Mouse (Mus musculus) forebrain, embryonic 14.5 days (tissue): ENCODE measurements around the gene Slc16a8. TPM values are rescaled to one million over a fixed set of nuclear protein-coding genes. Genes with fewer than 3 reads are reported as not detected.
A peak's percentile ranks its signal among the peaks of the same experiment; 100 is the strongest.

Experiments
- ATAC-seq: fragments of 200-750 bp; cut with Nextera tagmentation; 2 replicates; pipeline ENCODE4 v1.8.0; 2017; ENCODE audit warnings: mild to moderate bottlenecking, moderate library complexity
- DNase-seq: peaks from one replicate; pipeline ENCODE4 v3.0.0-alpha.2; 2015; ENCODE audit warnings: low spot score
- H3K27ac ChIP-seq: fragments of 300-500 bp; sonication (generic); 2 replicates; pipeline ENCODE4 v1.5.1; 2014; ENCODE audit warnings: low read depth, mild to moderate bottlenecking, control low read depth, low read length, moderate library complexity
- H3K27me3 ChIP-seq: fragments of 300-500 bp; sonication (generic); replicated peaks from 2 replicates; pipeline ENCODE4 v1.6.1; 2014; ENCODE audit warnings: low read length, control low read depth, mixed read lengths; ENCODE audit not compliant: control insufficient read depth, insufficient read depth
- H3K36me3 ChIP-seq: fragments of 300-500 bp; sonication (generic); 2 replicates; pipeline ENCODE4 v1.6.1; 2014; ENCODE audit warnings: low read length, control low read depth; ENCODE audit not compliant: control insufficient read depth, insufficient read depth
- H3K4me1 ChIP-seq: fragments of 300-500 bp; sonication (generic); 2 replicates; pipeline ENCODE4 v1.6.1; 2014; ENCODE audit warnings: antibody characterized with exemption, low read length, control low read depth; ENCODE audit not compliant: control insufficient read depth, insufficient read depth
- H3K4me2 ChIP-seq: fragments of 300-500 bp; sonication (generic); 2 replicates; pipeline ENCODE4 v1.6.1; 2014; ENCODE audit warnings: mild to moderate bottlenecking, control low read depth, low read length
- H3K4me3 ChIP-seq: fragments of 300-500 bp; sonication (generic); 2 replicates; pipeline ENCODE4 v1.5.1; 2014; ENCODE audit warnings: low read depth, low read length, control low read depth
- H3K9ac ChIP-seq: fragments of 300-500 bp; sonication (generic); 2 replicates; pipeline ENCODE4 v1.6.1; 2014; ENCODE audit warnings: mild to moderate bottlenecking, low read length, control low read depth, moderate library complexity
- H3K9me3 ChIP-seq: fragments of 300-500 bp; sonication (generic); replicated peaks from 2 replicates; pipeline ENCODE4 v1.6.1; 2016; ENCODE audit warnings: low read length, control low read depth, mixed read lengths; ENCODE audit not compliant: control insufficient read depth
- WGBS: fragments of 180-500 bp; shearing (Covaris S2); extraction: QIAGEN DNeasy Blood & Tissue Kit; methylation state at CpG from one replicate; pipeline ENCODE4 v1.1.7; 2014; 5-methylcytosine and 5-hydroxymethylcytosine counted together
- polyA plus RNA-seq: library from polyadenylated mRNA; unstranded; fragments of >200 nt; fragmentation: Nextera tagmentation; extraction: Ambion mirVana; gene quantifications from 2 replicates; pipeline ENCODE4 v1.2.1, GENCODE M21; 2014

Slc16a8 gene
- polyA plus RNA-seq, 1 experiment from 2014 or later, result 0.60 TPM

DNA sequence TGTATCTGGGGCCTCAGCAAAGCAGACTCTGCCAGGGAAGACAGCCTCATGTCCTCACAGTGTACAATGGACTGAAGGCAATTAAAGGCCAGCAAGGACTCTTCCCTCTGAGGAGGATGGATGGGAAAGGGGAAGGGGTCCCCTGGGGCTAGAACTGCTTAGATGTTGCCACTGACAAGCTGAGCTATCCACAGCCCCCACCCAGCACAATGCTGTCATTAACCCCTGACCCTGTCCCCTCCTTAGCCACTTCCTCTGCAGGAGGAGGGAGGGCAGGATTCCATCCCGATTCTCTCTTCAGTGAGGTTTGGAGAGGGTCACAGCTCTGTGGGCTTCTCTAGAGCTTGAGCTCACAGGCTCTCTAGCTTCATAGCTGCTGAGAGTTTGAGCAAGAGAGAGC lies 35.0 kb downstream of the Slc16a8 start:
- H3K4me3 ChIP-seq, result no peak overlapping the region
- H3K4me2 ChIP-seq, result no peak overlapping the region
- H3K27me3 ChIP-seq, result no peaks in the 10 kb centered on the region
- 0% methylated on average over 1 of the region's 1 CpGs for WGBS
- H3K36me3 ChIP-seq, result no peaks in the 10 kb centered on the region
- H3K9me3 ChIP-seq, result no peaks in the 10 kb centered on the region
- DNase-seq, result no peak
- H3K27ac ChIP-seq, result no peak overlapping the region
- no peaks in the 10 kb centered on the region for H3K4me1 ChIP-seq
- ATAC-seq, result no peak
- 0 out of 2 replicates have a peak overlapping the region, but pooled peaks have one; percentile 17 for H3K9ac ChIP-seq

DNA sequence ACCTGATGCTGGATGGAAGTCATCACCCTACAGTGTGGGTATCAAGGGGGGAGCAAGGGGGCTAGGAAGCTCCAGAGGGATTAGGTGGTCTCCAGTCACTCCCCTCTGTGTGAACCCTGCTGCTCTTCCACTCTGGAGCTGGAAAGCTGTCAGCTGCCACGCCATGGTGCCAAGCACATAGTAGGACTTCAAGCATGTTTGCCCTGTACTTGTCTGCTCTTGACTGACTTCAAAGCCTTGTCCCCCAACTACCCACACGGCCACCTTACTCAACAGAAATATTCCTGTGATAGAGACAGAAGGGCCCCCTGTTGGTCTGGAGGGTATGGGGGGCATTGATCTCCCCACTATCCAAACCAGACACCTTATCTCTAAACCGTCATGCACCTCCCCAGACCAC lies 38.4 kb downstream of the Slc16a8 start:
- no peaks in the 10 kb centered on the region for H3K9me3 ChIP-seq
- ATAC-seq (no peak), DNase-seq (no peak)
- no peaks in the 10 kb centered on the region for H3K4me1 ChIP-seq
- no peak overlapping the region for H3K4me3 ChIP-seq
- no peak overlapping the region for H3K9ac ChIP-seq
- no peak overlapping the region for H3K27ac ChIP-seq
- no peak overlapping the region for H3K4me2 ChIP-seq
- H3K27me3 ChIP-seq, result no peaks in the 10 kb centered on the region
- no peaks in the 10 kb centered on the region for H3K36me3 ChIP-seq
- WGBS, result 79% methylated on average over 3 of the region's 3 CpGs

DNA sequence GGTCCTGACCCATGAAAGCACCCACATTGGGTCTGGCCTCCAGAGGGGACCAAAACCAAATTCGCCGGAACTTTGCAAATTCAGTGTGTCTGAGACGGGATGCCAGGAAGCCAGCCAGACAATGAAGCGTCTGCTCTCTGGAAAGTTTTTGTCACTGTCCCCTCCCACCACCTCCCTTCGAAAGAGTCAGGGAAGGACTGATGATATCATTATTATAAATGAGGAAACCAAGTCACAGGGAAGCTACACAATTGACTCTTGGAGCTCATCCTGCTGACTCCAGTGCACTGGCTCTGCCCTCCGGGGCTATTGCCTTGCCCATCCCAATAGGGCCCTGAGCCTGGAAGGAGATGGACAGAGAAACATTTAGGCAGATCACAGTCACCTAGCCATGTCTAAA lies 41.0 kb downstream of the Slc16a8 start:
- Histone ChIP-seq H3K9me3 (no peaks in the 10 kb centered on the region), H3K27ac (no peak overlapping the region), H3K4me3 (no peak overlapping the region), H3K27me3 (no peaks in the 10 kb centered on the region), H3K9ac (no peak overlapping the region), H3K4me1 (no peaks in the 10 kb centered on the region), H3K4me2 (no peak overlapping the region), H3K36me3 (no peaks in the 10 kb centered on the region)
- no peak for DNase-seq
- no peak for ATAC-seq
- WGBS, result 87% methylated on average over 6 of the region's 6 CpGs

DNA sequence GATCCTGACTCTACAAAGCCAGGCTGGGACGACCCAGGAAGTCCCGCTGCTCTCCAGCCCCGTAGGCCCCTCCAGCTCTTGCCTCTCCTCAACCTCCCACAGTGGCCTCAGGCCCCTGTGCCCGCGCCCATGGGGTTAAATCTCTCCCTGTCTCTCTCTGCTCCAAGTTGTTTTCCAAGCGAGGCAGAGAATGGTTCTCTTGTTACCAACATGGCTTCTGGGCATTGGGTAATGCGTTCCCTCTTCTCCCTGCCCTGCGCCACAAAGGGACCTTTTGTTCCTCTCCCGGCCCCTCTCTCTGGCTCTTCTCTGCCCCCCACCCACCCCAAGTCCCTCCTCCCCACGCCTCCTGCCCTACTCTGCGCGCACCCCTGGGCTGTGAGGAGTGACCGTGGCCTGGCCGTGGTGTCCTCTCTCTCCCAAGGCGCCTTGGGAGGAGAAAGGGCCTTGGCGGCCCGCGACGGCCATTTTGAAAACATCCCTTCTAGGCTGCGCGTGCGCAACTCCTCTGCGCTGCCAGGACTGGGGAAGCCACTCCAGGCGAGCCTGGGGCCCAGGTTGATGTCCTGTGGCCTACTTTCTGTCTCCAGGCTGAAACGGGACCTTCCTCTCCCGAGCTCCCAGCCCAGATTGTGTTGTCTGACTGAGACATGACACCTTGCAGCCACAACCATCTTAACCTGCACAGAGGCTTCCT lies 41.7 kb downstream of the Slc16a8 start:
- 81% methylated on average over 26 of the region's 26 CpGs for WGBS
- no peaks in the 10 kb centered on the region for H3K27me3 ChIP-seq
- H3K4me1 ChIP-seq, result no peaks in the 10 kb centered on the region
- no peak for ATAC-seq
- no peak overlapping the region for H3K4me3 ChIP-seq
- no peaks in the 10 kb centered on the region for H3K9me3 ChIP-seq
- no peak overlapping the region for H3K9ac ChIP-seq
- DNase-seq, result no peak
- no peak overlapping the region for H3K27ac ChIP-seq
- H3K4me2 ChIP-seq, result no peak overlapping the region
- H3K36me3 ChIP-seq, result no peaks in the 10 kb centered on the region

DNA sequence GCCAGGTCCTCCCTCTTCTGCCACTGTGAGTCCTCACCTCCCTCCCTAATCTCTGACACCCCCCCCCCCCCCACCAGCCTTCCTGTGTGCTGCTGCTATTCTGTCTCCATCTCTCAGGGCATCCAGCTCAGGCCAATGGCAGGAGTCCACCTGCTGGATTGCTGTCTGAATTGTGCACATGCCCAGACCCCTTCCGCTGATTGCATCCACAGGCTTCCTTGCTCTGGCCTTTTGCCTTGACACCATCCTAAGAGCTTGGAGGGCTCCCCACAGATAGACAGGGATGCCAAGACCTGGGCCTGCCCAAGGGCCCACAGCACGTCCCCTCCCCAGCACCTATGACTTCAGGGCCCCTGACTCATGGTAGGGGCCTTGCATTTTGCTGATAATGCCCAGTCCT lies 44.2 kb downstream of the Slc16a8 start:
- H3K27me3 ChIP-seq, result no peaks in the 10 kb centered on the region
- no peak overlapping the region for H3K27ac ChIP-seq
- 75% methylated on average over 2 of the region's 2 CpGs for WGBS

DNA sequence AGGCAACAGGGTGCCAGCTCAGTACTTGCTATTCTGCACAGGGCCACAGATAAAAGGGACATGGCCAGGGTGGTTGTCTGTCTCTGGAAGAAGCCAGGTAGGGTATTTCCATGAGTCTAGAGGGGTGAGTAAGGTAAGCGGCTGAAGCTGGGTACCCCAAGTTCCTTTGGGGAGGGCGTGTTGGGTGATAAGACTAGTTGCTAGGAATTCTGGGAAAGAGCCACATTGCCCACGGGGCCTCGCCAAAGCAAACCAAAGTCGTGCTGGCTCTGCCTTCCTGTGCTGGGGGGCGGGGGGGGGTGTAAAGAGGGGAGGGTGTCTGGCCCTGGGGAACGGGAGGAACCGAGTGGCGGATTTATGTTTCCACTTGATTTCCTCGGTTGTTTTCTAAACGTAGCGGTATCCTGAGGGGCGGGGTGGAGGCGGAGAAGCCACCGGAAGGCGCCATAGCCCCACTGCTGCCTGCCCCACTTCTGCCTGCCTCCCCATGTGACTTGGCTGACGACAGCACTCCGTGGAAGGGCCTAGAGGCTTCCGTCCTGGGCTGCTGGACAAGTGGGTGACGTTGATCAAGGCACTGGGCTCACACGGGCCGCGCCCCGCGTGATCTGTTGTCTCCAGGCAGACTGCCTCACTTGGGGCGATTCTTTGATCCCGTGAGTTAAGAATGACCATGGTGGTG lies 45.7 kb downstream of the Slc16a8 start:
- Histone ChIP-seq H3K9ac (no peak overlapping the region), H3K36me3 (no peaks in the 10 kb centered on the region), H3K4me3 (no peak overlapping the region), H3K9me3 (no peaks in the 10 kb centered on the region), H3K27me3 (no peaks in the 10 kb centered on the region), H3K4me1 (no peaks in the 10 kb centered on the region), H3K4me2 (no peak overlapping the region), H3K27ac (no peak overlapping the region)
- no peak for DNase-seq
- ATAC-seq, result no peak
- WGBS, result 80% methylated on average over 26 of the region's 27 CpGs

More for the DNA sequence above, 44.2 kb downstream of the Slc16a8 start:
- Histone ChIP-seq H3K9ac (no peak overlapping the region), H3K4me3 (no peak overlapping the region), H3K9me3 (no peaks in the 10 kb centered on the region), H3K4me1 (no peaks in the 10 kb centered on the region), H3K4me2 (no peak overlapping the region), H3K36me3 (no peaks in the 10 kb centered on the region)
- ATAC-seq (no peak), DNase-seq (no peak)

DNA sequence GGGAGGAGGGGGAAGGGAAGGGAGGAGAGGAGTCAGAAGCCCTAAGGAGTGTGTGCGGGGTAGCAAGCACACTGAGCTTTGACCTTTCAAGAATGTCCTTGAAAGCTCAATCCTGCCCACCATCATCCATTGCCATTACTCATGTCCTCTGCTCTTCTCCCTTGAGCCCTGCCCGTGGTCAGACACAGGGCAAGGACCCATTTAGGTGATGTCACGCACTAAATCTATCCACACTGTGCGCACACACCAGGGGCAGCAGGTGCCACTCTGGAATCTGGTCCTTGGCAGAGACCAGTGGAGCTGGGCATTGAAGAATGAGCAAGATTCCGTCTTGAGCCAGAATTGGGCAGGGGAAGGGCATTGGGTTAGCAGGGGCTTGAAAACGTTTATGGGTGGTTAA lies 46.4 kb downstream of the Slc16a8 start:
- DNase-seq, result no peak
- no peak overlapping the region for H3K9ac ChIP-seq
- no peaks in the 10 kb centered on the region for H3K27me3 ChIP-seq
- 81% methylated on average over 6 of the region's 6 CpGs for WGBS
- no peak overlapping the region for H3K27ac ChIP-seq
- no peak overlapping the region for H3K4me2 ChIP-seq
- no peak for ATAC-seq
- H3K9me3 ChIP-seq, result no peaks in the 10 kb centered on the region
- no peaks in the 10 kb centered on the region for H3K4me1 ChIP-seq
- no peak overlapping the region for H3K4me3 ChIP-seq
- no peaks in the 10 kb centered on the region for H3K36me3 ChIP-seq

DNA sequence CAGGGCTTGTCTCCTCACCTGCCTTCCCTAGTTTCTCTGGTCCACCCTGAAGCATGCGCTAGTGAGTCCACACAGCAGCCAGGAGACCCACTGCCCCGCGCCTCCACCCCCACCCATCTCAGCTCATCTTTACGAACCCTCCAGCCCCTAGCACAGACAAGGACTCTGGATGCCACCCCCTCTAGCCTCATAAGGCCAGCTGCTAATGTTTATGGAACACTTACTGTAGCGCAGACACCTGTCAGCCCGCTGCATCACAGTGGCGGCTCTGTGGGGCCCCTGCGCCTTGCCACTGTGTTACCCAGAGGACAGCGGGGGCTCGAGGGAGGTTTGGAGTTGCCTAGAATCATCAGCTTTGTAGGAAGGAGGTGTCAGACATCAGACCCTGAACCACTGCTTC lies 52.0 kb downstream of the Slc16a8 start:
- WGBS, result 51% methylated on average over 10 of the region's 10 CpGs
- H3K9ac ChIP-seq, result no peak overlapping the region

More for the DNA sequence above, 52.0 kb downstream of the Slc16a8 start:
- no peaks in the 10 kb centered on the region for H3K36me3 ChIP-seq
- H3K4me3 ChIP-seq, result no peak overlapping the region
- peak overlapping the region; percentile 70; the same call in 1 of the 2 replicates for H3K27ac ChIP-seq
- peaks cover 12% of the 10 kb centered on the region for H3K4me1 ChIP-seq
- peak; percentile 28 for DNase-seq
- no peaks in the 10 kb centered on the region for H3K27me3 ChIP-seq
- peak; percentile 33 for ATAC-seq
- H3K4me2 ChIP-seq, result 0 out of 2 replicates have a peak overlapping the region, but pooled peaks have one; percentile 7
- no peaks in the 10 kb centered on the region for H3K9me3 ChIP-seq
